Mouse (Mus musculus) bone marrow, adult 2 months (tissue): ENCODE measurements at regions not wholly inside any gene's neighbourhood (a gene's known extent, or its start where the extent isn't known, plus 50 kb on each side); places are given as distances from the start of the nearest gene placed in this dataset.

Source experiments
- CTCF ChIP-seq: fragments of 200-500 bp; IDR thresholded peaks from 2 replicates; pipeline ENCODE4 v1.5.1; 2011; ENCODE audit warnings: low read length, control low read depth; ENCODE audit not compliant: control insufficient read depth, insufficient read depth
- POLR2A ChIP-seq: fragments of 200-500 bp; IDR thresholded peaks from 2 replicates; pipeline ENCODE4 v1.6.1; 2011; ENCODE audit warnings: low read depth, mild to moderate bottlenecking, control low read depth, low read length, borderline replicate concordance; ENCODE audit not compliant: control insufficient read depth

DNA sequence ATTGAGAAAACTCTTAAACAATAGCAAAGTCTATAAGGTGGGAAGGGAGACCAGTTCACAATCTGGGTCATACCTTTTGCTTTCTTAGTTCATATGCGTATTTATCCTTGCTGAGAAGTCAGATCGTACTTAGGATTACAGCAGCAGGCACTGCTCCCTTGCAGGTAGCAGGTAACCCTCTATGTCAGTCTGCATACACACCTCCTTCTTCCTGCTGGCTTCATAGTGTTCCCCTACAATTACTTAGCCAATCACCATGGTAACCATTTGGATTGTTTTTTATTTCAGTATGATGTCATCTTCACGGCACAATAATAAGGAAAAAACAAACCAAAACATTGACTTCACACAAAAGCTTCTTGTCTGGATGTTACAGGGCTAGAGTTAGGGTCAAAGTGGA lies 242.1 kb upstream of the Arglu1 start:
- no peak for TF ChIP-seq POLR2A
- no peak for TF ChIP-seq CTCF
